Mouse (Mus musculus) liver, embryonic 11.5 days (tissue): Measurements from ENCODE around the gene Galnt7. TPM values are rescaled to one million over a fixed set of nuclear protein-coding genes. Genes with fewer than 3 reads are reported as not detected.
A peak's percentile ranks its signal among the peaks of the same experiment; 100 is the strongest.

Experiments
- ATAC-seq: fragments of 200-750 bp; cut with Nextera tagmentation; replicated peaks from 2 replicates; pipeline ENCODE4 v1.8.0; 2017; ENCODE audit warnings: moderate number of reproducible peaks, mild to moderate bottlenecking, moderate TSS enrichment, moderate library complexity; ENCODE audit not compliant: low FRiP score
- DNase-seq: peaks from one replicate; pipeline ENCODE4 v3.0.0-alpha.2; 2017; ENCODE audit warnings: low spot score
- H3K27ac ChIP-seq: fragments of 300-500 bp; sonication (generic); 2 replicates; pipeline ENCODE4 v1.5.1; 2014; ENCODE audit warnings: mild to moderate bottlenecking, low read depth, low read length, control low read depth
- H3K27me3 ChIP-seq: fragments of 300-500 bp; sonication (generic); replicated peaks from 2 replicates; pipeline ENCODE4 v1.6.1; 2014; ENCODE audit warnings: low read length, mixed read lengths; ENCODE audit not compliant: control insufficient read depth, insufficient read depth
- H3K36me3 ChIP-seq: fragments of 300-500 bp; sonication (generic); 2 replicates; pipeline ENCODE4 v1.6.1; 2014; ENCODE audit warnings: mild to moderate bottlenecking, low read length, moderate library complexity, mixed read lengths; ENCODE audit not compliant: control insufficient read depth, insufficient read depth
- H3K4me1 ChIP-seq: fragments of 300-500 bp; sonication (generic); replicated peaks from 2 replicates; pipeline ENCODE4 v1.6.1; 2014; ENCODE audit warnings: low read length, mixed read lengths; ENCODE audit not compliant: control insufficient read depth, insufficient read depth
- H3K4me2 ChIP-seq: fragments of 300-500 bp; sonication (generic); 2 replicates; pipeline ENCODE4 v1.6.1; 2014; ENCODE audit warnings: mild to moderate bottlenecking, control low read depth, moderate library complexity
- H3K4me3 ChIP-seq: fragments of 300-500 bp; sonication (generic); 2 replicates; pipeline ENCODE4 v1.5.1; 2014; ENCODE audit warnings: low read depth, low read length, control low read depth
- H3K9ac ChIP-seq: fragments of 300-500 bp; sonication (generic); 2 replicates; pipeline ENCODE4 v1.6.1; 2014; ENCODE audit warnings: low read depth, low read length, control low read depth
- H3K9me3 ChIP-seq: fragments of 300-500 bp; sonication (generic); 2 replicates; pipeline ENCODE4 v1.6.1; 2016; ENCODE audit warnings: low read length, inconsistent platforms, mixed read lengths; ENCODE audit not compliant: control insufficient read depth
- WGBS: fragments of 180-500 bp; shearing (Covaris S2); extraction: QIAGEN DNeasy Blood & Tissue Kit; methylation state at CpG from one replicate; pipeline ENCODE4 v1.1.7; 2014; 5-methylcytosine and 5-hydroxymethylcytosine counted together
- polyA plus RNA-seq: library from polyadenylated mRNA; unstranded; fragments of >200 nt; fragmentation: Nextera tagmentation; extraction: Ambion mirVana; gene quantifications from 2 replicates; pipeline ENCODE4 v1.2.1, GENCODE M21; 2014

Gene Galnt7
- polyA plus RNA-seq, 1 experiment from 2014 or later = 17.4 TPM

DNA sequence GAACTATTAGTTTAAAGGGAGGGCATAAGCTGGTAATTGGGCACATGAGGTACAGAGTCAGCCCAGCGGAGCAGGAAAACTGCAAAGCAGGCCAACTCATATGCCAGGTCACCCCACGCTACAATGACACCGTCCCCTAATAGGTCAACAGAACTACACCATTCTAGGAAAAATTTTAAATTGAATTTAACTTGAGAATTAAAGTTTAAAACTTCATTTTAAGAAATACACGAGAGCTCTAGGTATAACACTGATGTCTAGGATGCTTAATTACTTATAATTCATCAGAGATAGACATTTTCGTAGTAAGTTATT, 67.7 kb downstream of the Galnt7 start:
- Histone ChIP-seq H3K27me3 (no peaks in the 10 kb centered on the region), H3K9me3 (no peaks in the 10 kb centered on the region), H3K4me2 (no peak overlapping the region), H3K9ac (no peak overlapping the region), H3K27ac (no peak overlapping the region), H3K4me3 (no peak overlapping the region), H3K36me3 (no peaks in the 10 kb centered on the region), H3K4me1 (peaks cover 11% of the 10 kb centered on the region)
- DNase-seq (no peak), ATAC-seq (no peak)
- 93% methylated on average over 5 of the region's 5 CpGs for WGBS

GRCm38 (mm10) chr8:57584416-57585127, 68.3 kb downstream of the Galnt7 start:
- ATAC-seq (no peak), DNase-seq (no peak)
- Histone ChIP-seq H3K27me3 (no peaks in the 10 kb centered on the region), H3K4me2 (no peak overlapping the region), H3K36me3 (no peaks in the 10 kb centered on the region), H3K4me1 (peaks cover 12% of the 10 kb centered on the region), H3K4me3 (no peak overlapping the region), H3K9me3 (no peaks in the 10 kb centered on the region), H3K27ac (no peak overlapping the region), H3K9ac (no peak overlapping the region)
- 70% methylated on average over 8 of the region's 8 CpGs for WGBS

DNA sequence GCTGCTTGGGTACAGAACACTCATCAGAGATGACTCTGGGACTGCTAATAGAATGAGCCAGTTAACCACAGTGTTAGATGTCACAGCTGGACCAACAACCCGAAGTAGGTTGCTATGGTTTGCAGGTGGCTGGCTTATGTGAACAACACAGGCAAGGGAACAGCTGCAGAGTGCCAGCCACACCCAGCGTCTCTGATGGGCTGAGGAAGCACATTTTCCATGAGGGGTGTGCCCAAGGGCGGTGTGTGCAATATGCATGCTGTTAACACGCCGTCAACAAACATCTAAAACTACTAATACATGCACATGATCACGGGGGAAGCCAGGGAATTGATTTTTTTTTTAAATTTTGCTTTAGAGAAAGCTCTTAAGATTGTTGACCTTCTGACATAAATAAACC, 73.0 kb downstream of the Galnt7 start:
- DNase-seq (peak; percentile 36), ATAC-seq (peak; percentile 66)
- 64% methylated on average over 6 of the region's 6 CpGs for WGBS
- no peaks in the 10 kb centered on the region for H3K9me3 ChIP-seq
- no peak overlapping the region for H3K4me2 ChIP-seq
- H3K4me1 ChIP-seq = peaks cover 18% of the 10 kb centered on the region
- no peak overlapping the region for H3K27ac ChIP-seq
- no peaks in the 10 kb centered on the region for H3K36me3 ChIP-seq
- H3K9ac ChIP-seq = no peak overlapping the region
- no peak overlapping the region for H3K4me3 ChIP-seq
- H3K27me3 ChIP-seq = no peaks in the 10 kb centered on the region

DNA sequence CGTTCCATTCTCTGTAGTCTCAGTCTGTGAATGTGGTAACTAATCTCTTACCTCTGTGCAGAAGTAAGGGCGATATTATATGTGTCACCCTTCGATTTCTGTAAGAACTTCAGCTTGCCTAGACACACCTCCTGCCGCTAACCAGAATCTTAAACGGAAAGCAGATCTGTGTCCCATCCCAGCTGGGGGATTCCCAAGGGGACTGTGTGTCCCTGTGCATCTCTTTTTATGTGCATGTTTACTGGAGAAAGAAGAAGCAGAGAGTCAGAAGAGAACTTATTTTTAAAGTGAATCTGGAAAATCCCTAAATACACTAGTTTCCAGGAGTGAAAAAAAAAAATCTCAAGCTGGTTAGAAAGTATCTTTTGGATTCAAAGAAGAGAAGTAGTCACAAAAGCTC, 75.5 kb downstream of the Galnt7 start:
- Histone ChIP-seq H3K27me3 (no peaks in the 10 kb centered on the region), H3K4me2 (no peak overlapping the region), H3K4me3 (no peak overlapping the region), H3K27ac (no peak overlapping the region), H3K36me3 (no peaks in the 10 kb centered on the region), H3K9ac (no peak overlapping the region), H3K4me1 (peaks cover 22% of the 10 kb centered on the region), H3K9me3 (no peaks in the 10 kb centered on the region)
- WGBS = 73% methylated on average over 5 of the region's 5 CpGs
- no peak for ATAC-seq
- DNase-seq = no peak

GRCm38 (mm10) chr8:57576238-57576637, 76.6 kb downstream of the Galnt7 start:
- DNase-seq (peak; percentile 56), ATAC-seq (peak; percentile 97)
- Histone ChIP-seq H3K27me3 (no peaks in the 10 kb centered on the region), H3K4me1 (peaks cover 22% of the 10 kb centered on the region), H3K4me3 (no peak overlapping the region), H3K27ac (peak overlapping the region; percentile 73), H3K4me2 (peak overlapping the region; percentile 45), H3K9me3 (no peaks in the 10 kb centered on the region), H3K9ac (peak overlapping the region; percentile 20; the same call in 1 of the 2 replicates), H3K36me3 (no peaks in the 10 kb centered on the region)
- 16% methylated on average over 7 of the region's 7 CpGs for WGBS

GRCm38 (mm10) chr8:57575336-57575735, 77.5 kb downstream of the Galnt7 start:
- Histone ChIP-seq H3K4me1 (peaks cover 22% of the 10 kb centered on the region), H3K27ac (peak overlapping the region; percentile 73)
- 83% methylated on average over 9 of the region's 9 CpGs for WGBS

DNA sequence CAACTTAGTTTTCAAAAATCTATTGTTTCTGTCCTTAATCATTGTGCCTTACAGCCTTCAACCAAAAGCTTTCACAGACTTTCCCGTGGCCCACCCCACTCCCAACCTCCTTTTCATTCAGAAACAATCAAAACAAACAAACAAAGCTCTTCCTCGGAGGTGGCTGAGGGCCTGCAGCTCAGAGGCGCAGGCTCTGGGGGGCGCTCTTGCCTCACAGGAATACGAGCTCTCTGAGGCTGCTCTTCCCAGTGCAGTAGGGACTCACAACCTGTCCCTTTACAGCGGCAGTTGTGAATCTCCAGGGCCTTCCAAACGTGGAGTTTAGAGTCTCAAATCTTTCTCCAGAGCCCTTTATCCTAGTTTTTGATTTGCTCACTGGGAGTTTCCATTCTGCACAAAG, 78.4 kb downstream of the Galnt7 start:
- Histone ChIP-seq H3K4me3 (no peak overlapping the region), H3K4me2 (no peak overlapping the region), H3K27me3 (no peaks in the 10 kb centered on the region), H3K4me1 (peaks cover 17% of the 10 kb centered on the region), H3K36me3 (no peaks in the 10 kb centered on the region), H3K27ac (no peak overlapping the region), H3K9me3 (no peaks in the 10 kb centered on the region), H3K9ac (no peak overlapping the region)
- 9% methylated on average over 7 of the region's 7 CpGs for WGBS
- ATAC-seq = no peak
- DNase-seq = peak; percentile 63

More at GRCm38 (mm10) chr8:57575336-57575735, 77.5 kb downstream of the Galnt7 start:
- Histone ChIP-seq H3K4me3 (no peak overlapping the region), H3K27me3 (no peaks in the 10 kb centered on the region), H3K9ac (no peak overlapping the region), H3K4me2 (no peak overlapping the region; the same call in 1 of the 2 replicates), H3K9me3 (no peaks in the 10 kb centered on the region), H3K36me3 (no peaks in the 10 kb centered on the region)
- ATAC-seq (no peak), DNase-seq (no peak)

GRCm38 (mm10) chr8:57573844-57574243, 79.0 kb downstream of the Galnt7 start:
- WGBS = 80% methylated on average over 6 of the region's 6 CpGs
- ATAC-seq = no peak

GRCm38 (mm10) chr8:57569886-57570285, 82.9 kb downstream of the Galnt7 start:
- no peak overlapping the region for H3K27ac ChIP-seq
- H3K36me3 ChIP-seq = no peaks in the 10 kb centered on the region
- no peak overlapping the region for H3K9ac ChIP-seq
- H3K27me3 ChIP-seq = no peaks in the 10 kb centered on the region
- H3K4me2 ChIP-seq = no peak overlapping the region
- WGBS = 86% methylated on average over 6 of the region's 6 CpGs
- H3K9me3 ChIP-seq = no peaks in the 10 kb centered on the region
- no peak overlapping the region for H3K4me3 ChIP-seq
- DNase-seq (no peak), ATAC-seq (no peak)
- peaks cover 4% of the 10 kb centered on the region for H3K4me1 ChIP-seq

More at GRCm38 (mm10) chr8:57573844-57574243, 79.0 kb downstream of the Galnt7 start:
- H3K9ac ChIP-seq = no peak overlapping the region
- no peaks in the 10 kb centered on the region for H3K36me3 ChIP-seq
- peaks cover 16% of the 10 kb centered on the region for H3K4me1 ChIP-seq
- no peak overlapping the region for H3K4me3 ChIP-seq
- H3K27ac ChIP-seq = no peak overlapping the region
- no peak for DNase-seq
- no peaks in the 10 kb centered on the region for H3K27me3 ChIP-seq
- H3K9me3 ChIP-seq = no peaks in the 10 kb centered on the region
- H3K4me2 ChIP-seq = no peak overlapping the region
